Mouse (Mus musculus) spleen, adult 2 months (tissue): ENCODE results near the gene Stx1a.

Experiments used
- CTCF ChIP-seq: fragments of 200-500 bp; IDR thresholded peaks from 2 replicates; pipeline ENCODE4 v1.5.1; 2011; ENCODE audit warnings: mild to moderate bottlenecking, inconsistent platforms; ENCODE audit not compliant: insufficient read depth, insufficient read length, insufficient replicate concordance; ENCODE audit errors: extremely low read depth
- POLR2A ChIP-seq: fragments of 200-500 bp; IDR thresholded peaks from 2 replicates; pipeline ENCODE4 v1.6.1; 2011; ENCODE audit warnings: low read depth, low read length, inconsistent platforms

DNA sequence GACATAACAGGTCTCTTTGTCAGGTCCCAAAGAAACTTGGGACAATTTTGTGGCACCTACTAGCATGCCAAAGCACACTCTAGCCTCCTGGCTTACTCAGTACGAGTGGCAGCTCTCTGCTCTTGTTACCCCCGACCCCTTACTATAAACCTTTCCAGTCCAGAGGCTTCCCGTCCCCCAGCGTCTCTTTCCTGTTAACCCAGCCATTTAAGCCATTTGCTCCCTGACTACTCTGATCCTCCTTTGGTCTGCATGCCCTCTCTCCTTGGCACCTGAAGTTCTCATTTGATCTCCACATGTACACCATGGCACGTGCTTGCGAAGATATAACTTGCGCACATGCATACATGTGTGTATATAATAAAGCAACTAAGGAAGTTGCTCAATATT is 13.0 kb upstream of the Stx1a start:
- TF ChIP-seq CTCF (no peak), POLR2A (no peak)
